Mouse (Mus musculus): ENCODE data around the gene Erc2.

DNA sequence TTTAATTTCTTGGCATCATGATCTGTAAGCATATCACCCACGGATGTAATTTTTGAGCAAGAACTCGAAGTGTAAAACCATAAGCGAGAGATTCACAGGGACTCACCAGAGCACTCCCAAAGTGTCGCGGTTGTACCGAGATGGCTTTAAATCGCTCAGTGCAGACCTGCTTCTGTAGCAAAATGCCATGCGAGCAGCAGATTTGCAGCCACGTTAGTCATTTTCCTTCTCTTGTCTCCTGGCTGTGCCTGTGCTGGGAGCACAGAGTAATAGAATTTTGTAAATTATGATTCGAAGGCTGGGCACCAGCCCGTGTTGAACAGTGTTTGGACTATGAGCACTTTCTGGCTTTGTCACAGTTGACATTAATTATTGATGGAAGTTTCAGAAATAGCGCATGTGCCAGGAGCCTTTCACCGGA, 253.8 kb downstream of the Erc2 start:
- TF ChIP-seq CTCF (IDR thresholded peaks at IDR 0.05; ENCODE audit: low read depth) (no peak), EP300 (IDR thresholded peaks at IDR 0.05; ENCODE audit: low read depth) (no peak)
